Mouse (Mus musculus) MEL (cell line): ENCODE data around the gene Nat8l. TPM values are rescaled to one million over a fixed set of nuclear protein-coding genes. Genes with fewer than 3 reads are reported as not detected.

ENCODE experiments used
- DNase-seq: peaks from one replicate; pipeline ENCODE4 v3.0.0; 2011; ENCODE audit warnings: low read depth, low spot score
- H3K27ac ChIP-seq: 2 replicates; pipeline ENCODE4 v1.5.1; 2012; ENCODE audit warnings: low read depth, mild to moderate bottlenecking, control low read depth, low read length, moderate library complexity; ENCODE audit not compliant: control insufficient read depth
- H3K27me3 ChIP-seq, 2 experiments: fragments of 150-350 bp in 1 of 2; sonication (generic) in 1 of 2; 2 replicates each; pipeline ENCODE4 v1.6.1; 2012; ENCODE audit warnings: low read length in 2 of 2, mild to moderate bottlenecking in 2 of 2, improper control_type of control experiment in 1 of 2, moderate library complexity in 1 of 2; ENCODE audit not compliant: insufficient read depth in 2 of 2, control insufficient read depth in 1 of 2
- H3K36me3 ChIP-seq, 2 experiments: 2 replicates each; pipeline ENCODE4 v1.6.1; 2012 to 2014; ENCODE audit warnings: low read length in 2 of 2, improper control_type of control experiment in 1 of 2, inconsistent platforms in 1 of 2, mild to moderate bottlenecking in 1 of 2; ENCODE audit not compliant: insufficient read depth in 2 of 2, control insufficient read depth in 1 of 2
- H3K4me1 ChIP-seq, 2 experiments: fragments of 150-350 bp in 1 of 2; sonication (generic) in 1 of 2; 2 replicates each; pipeline ENCODE4 v1.6.1; 2012; ENCODE audit warnings: low read length in 2 of 2, improper control_type of control experiment in 1 of 2, mild to moderate bottlenecking in 1 of 2; ENCODE audit not compliant: insufficient read depth in 2 of 2, control insufficient read depth in 1 of 2
- H3K4me3 ChIP-seq, 2 experiments: fragments of 150-350 bp in 1 of 2; sonication (generic) in 1 of 2; 2 replicates each; pipeline ENCODE4 v1.5.1; 2012; ENCODE audit warnings: low read depth in 2 of 2, low read length in 2 of 2, mild to moderate bottlenecking in 2 of 2, moderate library complexity in 2 of 2, control low read depth in 1 of 2, improper control_type of control experiment in 1 of 2; ENCODE audit not compliant: control insufficient read depth in 1 of 2, insufficient read depth in 1 of 2
- H3K79me2 ChIP-seq: 2 replicates; pipeline ENCODE4 v1.6.1; 2012; ENCODE audit warnings: mild to moderate bottlenecking, low read length, moderate library complexity; ENCODE audit not compliant: control insufficient read depth, poor library complexity, insufficient read depth
- H3K9ac ChIP-seq: 2 replicates; pipeline ENCODE4 v1.6.1; 2012; ENCODE audit warnings: low read depth, mild to moderate bottlenecking, control low read depth, low read length, moderate library complexity; ENCODE audit not compliant: control insufficient read depth, poor library complexity, severe bottlenecking
- H3K9me3 ChIP-seq: fragments of 150-350 bp; sonication (generic); replicated peaks from 2 replicates; pipeline ENCODE4 v1.6.1; 2012; ENCODE audit warnings: mild to moderate bottlenecking, low read length, improper control_type of control experiment, moderate library complexity; ENCODE audit not compliant: insufficient read depth
- CHD1 ChIP-seq: IDR thresholded peaks from 2 replicates; pipeline ENCODE4 v1.6.1; 2012; ENCODE audit warnings: low read depth, mild to moderate bottlenecking, inconsistent platforms, low read length, improper control_type of control experiment
- ELF1 ChIP-seq: IDR thresholded peaks from 2 replicates; pipeline ENCODE4 v1.6.1; 2014; ENCODE audit warnings: low read depth, mild to moderate bottlenecking, inconsistent platforms, low read length, improper control_type of control experiment, moderate library complexity
- GATA1 ChIP-seq: IDR thresholded peaks from 2 replicates; pipeline ENCODE4 v1.6.1; 2011; ENCODE audit warnings: low read depth, low read length, improper control_type of control experiment
- KAT2A ChIP-seq: conservative IDR thresholded peaks from 2 replicates; pipeline ENCODE4 v1.6.1; 2012; ENCODE audit warnings: low read depth, low read length, improper control_type of control experiment, inconsistent platforms
- MAFK ChIP-seq: IDR thresholded peaks from 2 replicates; pipeline ENCODE4 v1.6.1; 2011; ENCODE audit warnings: low read depth, mild to moderate bottlenecking, low read length, improper control_type of control experiment, borderline replicate concordance
- MAX ChIP-seq: IDR thresholded peaks from 2 replicates; pipeline ENCODE4 v1.6.1; 2011; ENCODE audit warnings: low read length, improper control_type of control experiment
- MEF2A ChIP-seq: IDR thresholded peaks from 2 replicates; pipeline ENCODE4 v1.6.1; 2014; ENCODE audit warnings: low read depth, mild to moderate bottlenecking, inconsistent platforms, low read length, improper control_type of control experiment; ENCODE audit not compliant: poor library complexity, insufficient replicate concordance, severe bottlenecking; ENCODE audit errors: extremely low read depth
- MXI1 ChIP-seq: IDR thresholded peaks from 2 replicates; pipeline ENCODE4 v1.6.1; 2011; ENCODE audit warnings: mild to moderate bottlenecking, low read depth, low read length, improper control_type of control experiment
- MYB ChIP-seq: IDR thresholded peaks from 2 replicates; pipeline ENCODE4 v1.6.1; 2011; ENCODE audit warnings: mild to moderate bottlenecking, low read depth, low read length, improper control_type of control experiment
- NELFE ChIP-seq: IDR thresholded peaks from 2 replicates; pipeline ENCODE4 v1.6.1; 2011; ENCODE audit warnings: low read depth, low read length, improper control_type of control experiment
- POLR2A ChIP-seq, 2 experiments: IDR thresholded peaks; 2 replicates each; pipeline ENCODE4 v1.6.1; 2011 to 2012; ENCODE audit warnings: low read length in 2 of 2, mild to moderate bottlenecking in 2 of 2, control low read depth in 1 of 2, improper control_type of control experiment in 1 of 2, low read depth in 1 of 2, moderate library complexity in 1 of 2; ENCODE audit not compliant: control insufficient read depth in 1 of 2, insufficient read depth in 1 of 2, poor library complexity in 1 of 2
- RAD21 ChIP-seq: IDR thresholded peaks from 2 replicates; pipeline ENCODE4 v1.6.1; 2011; ENCODE audit warnings: mild to moderate bottlenecking, low read depth, low read length, improper control_type of control experiment
- SIN3A ChIP-seq: IDR thresholded peaks from 2 replicates; pipeline ENCODE4 v1.6.1; 2012; ENCODE audit warnings: low read length, improper control_type of control experiment, inconsistent platforms
- TBP ChIP-seq: IDR thresholded peaks from 2 replicates; pipeline ENCODE4 v1.8.0; 2011; ENCODE audit warnings: low read depth, low read length, improper control_type of control experiment
- TCF12 ChIP-seq: IDR thresholded peaks from 2 replicates; pipeline ENCODE4 v1.6.1; 2014; ENCODE audit warnings: low read depth, mild to moderate bottlenecking, inconsistent platforms, low read length, improper control_type of control experiment, moderate library complexity
- USF2 ChIP-seq, 2 experiments: IDR thresholded peaks; 2 replicates each; pipeline ENCODE4 v1.6.1; 2011 to 2012; ENCODE audit warnings: improper control_type of control experiment in 2 of 2, low read length in 2 of 2, borderline replicate concordance in 1 of 2, inconsistent platforms in 1 of 2, low read depth in 1 of 2, mild to moderate bottlenecking in 1 of 2; ENCODE audit not compliant: insufficient read depth in 1 of 2
- ZMIZ1 ChIP-seq: IDR thresholded peaks from 2 replicates; pipeline ENCODE4 v1.6.1; 2012; ENCODE audit warnings: low read depth, mild to moderate bottlenecking, inconsistent platforms, low read length, improper control_type of control experiment, moderate library complexity
- ZNF384 ChIP-seq: IDR thresholded peaks from 2 replicates; pipeline ENCODE4 v1.6.1; 2012; ENCODE audit warnings: low read depth, mild to moderate bottlenecking, inconsistent platforms, low read length, improper control_type of control experiment
- polyA plus RNA-seq, 2 experiments: library from polyadenylated mRNA; stranded (reverse) in 1 of 2; unstranded in 1 of 2; fragments of >175 nt in 1 of 2; fragments of >200 nt in 1 of 2; gene quantifications; 2 replicates each; pipeline versions ENCODE4 v1.2.1 to v1.2.4; 2012; ENCODE audit warnings: low replicate concordance in 2 of 2, low read depth in 1 of 2; ENCODE audit not compliant: insufficient read length in 2 of 2, insufficient read depth in 1 of 2, missing spikeins in 1 of 2
- total RNA-seq: library from RNA; depleted of rRNA; stranded (reverse); fragments of 300-350 nt; gene quantifications from 2 replicates; pipeline ENCODE4 v1.2.3, GENCODE M21; 2012

Gene Nat8l
- total and polyA plus RNA-seq, 3 experiments: not detected

DNA sequence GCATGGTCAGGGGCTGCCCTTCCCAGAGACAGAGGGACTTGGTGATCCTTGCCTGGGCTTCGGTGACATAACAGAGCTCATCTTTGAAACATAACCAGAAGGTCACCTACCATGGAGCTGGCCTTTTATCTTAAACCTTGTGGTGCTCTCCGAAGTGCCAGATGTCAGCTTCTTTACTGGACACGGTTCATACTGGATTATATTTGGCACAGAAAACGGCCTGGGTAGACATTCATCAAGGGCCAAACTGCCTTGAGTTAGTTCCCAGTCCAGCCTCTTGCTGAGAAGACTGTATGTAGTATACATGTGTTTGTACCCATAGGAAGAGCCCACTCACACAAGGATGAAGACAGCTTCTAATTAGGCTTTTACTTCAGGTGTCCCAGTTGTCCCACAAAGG lies 11.0 kb downstream of the Nat8l start:
- Histone ChIP-seq H3K79me2 (no peaks in the 10 kb centered on the region), H3K9me3 (no peaks in the 10 kb centered on the region), H3K36me3 (no peaks in the 10 kb centered on the region), H3K4me1 (no peaks in the 10 kb centered on the region), H3K27me3 (0 out of 4 replicates have a peak, but pooled peaks cover 0 to 3% of the 10 kb centered on the region in 2 experiments), H3K4me3 (no peak overlapping the region), H3K9ac (no peak overlapping the region)
- TF ChIP-seq MEF2A (no peak), MYB (no peak), RAD21 (no peak), USF2 (IDR thresholded peaks at IDR 0.05; ENCODE audit: borderline replicate concordance in 1 of 2, insufficient read depth in 1 of 2, low read depth in 1 of 2, low read length in 2 of 2) (no peak), MXI1 (no peak), TCF12 (no peak), MAX (no peak), GATA1 (no peak), NELFE (no peak), MAFK (no peak), ZNF384 (no peak), KAT2A (no peak), ZMIZ1 (no peak), TBP (no peak), CHD1 (no peak), SIN3A (no peak), ELF1 (no peak)
- TF ChIP-seq, all 39 proteins: peak for 0
- H3K27ac ChIP-seq: no peak overlapping the region
- DNase-seq: no peak

DNA sequence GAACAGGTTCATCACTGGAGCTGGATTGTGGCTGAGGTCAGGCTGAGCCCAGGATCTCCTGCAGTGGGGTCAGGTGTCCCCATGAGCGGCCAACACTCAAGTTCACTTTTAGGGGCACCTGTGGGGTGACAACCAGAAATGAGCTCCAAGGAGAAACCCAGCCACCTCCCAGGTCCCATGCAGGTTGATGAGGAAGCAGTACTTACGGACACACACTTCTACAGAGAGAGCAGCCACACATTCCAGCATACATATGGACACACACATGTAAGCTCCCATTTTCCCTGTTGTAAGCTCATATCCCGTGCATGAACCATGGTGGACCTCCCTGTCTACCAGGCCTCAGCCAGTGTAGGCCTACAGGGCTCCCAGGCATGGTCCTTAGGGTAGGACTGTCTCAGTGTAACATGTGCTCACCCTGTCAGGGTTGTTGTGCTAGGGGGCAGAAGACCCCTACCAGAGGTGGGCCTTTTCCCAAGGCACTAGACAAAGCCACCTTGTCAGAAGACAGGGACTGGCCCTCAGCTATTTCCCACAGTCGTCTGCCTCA lies 11.7 kb downstream of the Nat8l start:
- no peak overlapping the region for H3K27ac ChIP-seq
- H3K9me3 ChIP-seq: no peaks in the 10 kb centered on the region
- no peak for DNase-seq
- no peaks in the 10 kb centered on the region for H3K4me1 ChIP-seq
- no peak overlapping the region for H3K4me3 ChIP-seq
- no peaks in the 10 kb centered on the region for H3K79me2 ChIP-seq
- 0 out of 4 replicates have a peak, but pooled peaks cover 0 to 3% of the 10 kb centered on the region in 2 experiments for H3K27me3 ChIP-seq
- H3K36me3 ChIP-seq: no peaks in the 10 kb centered on the region
- TF ChIP-seq POLR2A (IDR thresholded peaks at IDR 0.05; ENCODE audit: control insufficient read depth in 1 of 2, insufficient read depth in 1 of 2, low read depth in 1 of 2, low read length in 2 of 2, poor library complexity in 1 of 2) (no peak), MAX (no peak)
- H3K9ac ChIP-seq: no peak overlapping the region
